Mouse (Mus musculus) stomach, postnatal 0 days (tissue): ENCODE measurements around the gene 1700029F12Rik.

ENCODE experiments used
- CTCF ChIP-seq: IDR thresholded peaks from 2 replicates; pipeline ENCODE4 v1.5.1; 2016; ENCODE audit warnings: antibody characterized with exemption, low read depth, mild to moderate bottlenecking, moderate library complexity
- EP300 ChIP-seq: optimal IDR thresholded peaks from 2 replicates; pipeline ENCODE3; 2016; ENCODE audit warnings: antibody characterized with exemption

GRCm38 (mm10) chr13:97066649-97067550 is 32.7 kb upstream of the 1700029F12Rik start, which contains the start of gene Fam169a:
- no peak for TF ChIP-seq CTCF
- no peak for TF ChIP-seq EP300
